Mouse (Mus musculus): ENCODE data around the gene Ywhab. TPM values are rescaled to one million over a fixed set of nuclear protein-coding genes. Genes with fewer than 3 reads are reported as not detected.

Ywhab gene
- polyA plus RNA-seq, 1 experiment from 2014 or later = 305 TPM

DNA sequence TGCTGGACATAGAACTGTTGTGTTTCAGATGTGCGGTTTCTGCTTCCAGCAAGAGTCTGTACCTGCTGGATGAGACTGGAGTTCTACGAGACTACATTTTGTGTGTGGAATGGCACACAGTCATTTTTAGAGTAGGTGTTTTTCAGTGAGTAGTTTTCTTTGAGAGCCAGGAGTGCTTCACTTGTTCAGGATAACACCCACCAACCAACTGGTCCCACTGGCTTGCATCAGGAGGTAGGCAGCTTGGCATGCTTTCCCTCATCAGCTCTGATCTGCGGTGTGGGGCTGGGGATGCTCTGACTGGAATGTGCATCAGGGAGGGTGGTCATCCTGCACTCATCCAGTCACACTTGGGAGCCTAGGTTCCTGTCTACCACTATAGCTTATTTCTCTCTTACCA lies 7.9 kb downstream of the Ywhab start:
- DNase-seq (ENCODE audit: low spot score) = no peak
- Histone ChIP-seq H3K4me2 (ENCODE audit: low read length) (no peak overlapping the region), H3K27ac (ENCODE audit: low read depth, low read length) (no peak overlapping the region), H3K4me1 (ENCODE audit: control insufficient read depth, insufficient read depth, low read length) (peaks cover 3% of the 10 kb centered on the region; the same call in 1 of the 2 replicates), H3K9ac (ENCODE audit: low read length) (no peak overlapping the region), H3K27me3 (replicated peaks; ENCODE audit: control insufficient read depth, insufficient read depth, low read length) (no peaks in the 10 kb centered on the region), H3K9me3 (replicated peaks; ENCODE audit: control insufficient read depth, low read length) (no peaks in the 10 kb centered on the region), H3K4me3 (ENCODE audit: low read depth, low read length) (no peak overlapping the region), H3K36me3 (ENCODE audit: control insufficient read depth, insufficient read depth, low read length) (peaks cover 14% of the 10 kb centered on the region; the same call in 1 of the 2 replicates)
- ATAC-seq = no peak
- 90% methylated on average over 3 of the region's 3 CpGs for WGBS

DNA sequence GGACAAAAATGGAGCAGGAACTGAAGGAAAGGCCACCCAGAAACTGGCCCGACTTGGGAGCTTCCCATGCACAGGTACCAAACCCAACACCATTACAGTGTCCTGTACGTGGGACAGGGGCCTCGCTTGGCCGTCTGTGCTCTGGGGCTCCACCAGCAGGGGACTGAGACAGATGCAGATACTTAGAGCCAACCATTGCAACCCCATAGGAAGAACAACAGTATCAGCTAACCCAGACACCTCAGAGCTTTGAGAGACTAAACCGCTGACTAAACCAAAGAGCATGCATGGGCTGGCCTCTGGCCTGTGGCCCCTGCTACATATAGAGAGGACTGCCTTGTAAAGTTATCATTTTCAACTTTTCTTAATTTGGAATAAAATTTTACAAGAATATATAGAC lies 9.7 kb downstream of the Ywhab start:
- H3K27me3 ChIP-seq (replicated peaks; ENCODE audit: control insufficient read depth, insufficient read depth, low read length) = no peaks in the 10 kb centered on the region
- H3K27ac ChIP-seq (ENCODE audit: low read depth, low read length) = no peak overlapping the region
- WGBS = 79% methylated on average over 5 of the region's 5 CpGs
- no peak overlapping the region for H3K4me3 ChIP-seq (ENCODE audit: low read depth, low read length)
- no peak overlapping the region for H3K9ac ChIP-seq (ENCODE audit: low read length)
- peaks cover 9% of the 10 kb centered on the region for H3K4me1 ChIP-seq (ENCODE audit: control insufficient read depth, insufficient read depth, low read length)
- H3K4me2 ChIP-seq (ENCODE audit: low read length) = no peak overlapping the region
- no peak for DNase-seq (ENCODE audit: low spot score)
- 0 out of 2 replicates have a peak, but pooled peaks cover 4% of the 10 kb centered on the region for H3K36me3 ChIP-seq (ENCODE audit: control insufficient read depth, insufficient read depth, low read length)
- H3K9me3 ChIP-seq (replicated peaks; ENCODE audit: control insufficient read depth, low read length) = no peaks in the 10 kb centered on the region
- no peak for ATAC-seq

DNA sequence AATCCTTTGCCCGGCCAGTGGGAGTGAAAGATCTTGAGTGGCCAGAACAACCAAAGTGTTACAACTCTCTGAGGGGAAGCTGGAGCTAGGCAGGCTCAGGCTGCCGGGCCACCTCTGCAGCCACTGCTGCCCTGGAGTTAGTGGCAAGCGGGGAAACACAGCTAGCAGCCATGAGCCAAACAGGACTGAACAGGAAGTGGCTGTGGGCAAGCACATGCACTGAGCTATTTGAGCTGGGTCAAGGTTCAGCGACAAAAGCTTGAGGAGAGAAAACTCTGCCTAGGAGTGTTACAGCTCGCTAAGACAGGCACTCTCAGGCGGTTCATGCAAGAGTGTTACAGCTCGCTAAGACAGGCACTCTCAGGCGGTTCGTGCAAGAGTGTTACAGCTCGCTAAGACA lies 12.2 kb downstream of the Ywhab start:
- Histone ChIP-seq H3K9me3 (replicated peaks; ENCODE audit: control insufficient read depth, low read length) (no peaks in the 10 kb centered on the region), H3K27ac (ENCODE audit: low read depth, low read length) (no peak overlapping the region), H3K4me2 (ENCODE audit: low read length) (no peak overlapping the region), H3K4me1 (ENCODE audit: control insufficient read depth, insufficient read depth, low read length) (peaks cover 9% of the 10 kb centered on the region), H3K9ac (ENCODE audit: low read length) (no peak overlapping the region), H3K27me3 (replicated peaks; ENCODE audit: control insufficient read depth, insufficient read depth, low read length) (no peaks in the 10 kb centered on the region), H3K36me3 (ENCODE audit: control insufficient read depth, insufficient read depth, low read length) (peaks cover 11% of the 10 kb centered on the region), H3K4me3 (ENCODE audit: low read depth, low read length) (no peak overlapping the region)
- DNase-seq (ENCODE audit: low spot score) = no peak
- WGBS = 91% methylated on average over 10 of the region's 10 CpGs
- ATAC-seq = no peak

DNA sequence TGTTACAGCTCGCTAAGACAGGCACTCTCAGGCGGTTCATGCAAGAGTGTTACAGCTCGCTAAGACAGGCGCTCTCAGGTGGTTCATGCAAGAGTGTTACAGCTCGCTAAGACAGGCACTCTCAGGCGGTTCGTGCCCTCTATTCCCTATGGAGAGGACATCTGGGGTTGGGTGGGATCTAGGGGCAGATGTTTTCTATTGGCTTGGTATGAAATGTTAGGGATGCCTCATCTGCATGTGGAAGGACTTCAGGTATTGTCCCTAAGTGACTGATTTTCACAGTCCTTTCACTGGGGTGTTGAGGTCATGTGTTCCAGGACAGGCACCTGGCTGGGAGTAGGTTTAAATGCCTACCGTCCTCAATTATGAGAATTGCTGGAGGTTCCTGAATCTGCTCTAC lies 12.8 kb downstream of the Ywhab start:
- ATAC-seq (no peak), DNase-seq (ENCODE audit: low spot score) (no peak)
- H3K9me3 ChIP-seq (replicated peaks; ENCODE audit: control insufficient read depth, low read length) = no peaks in the 10 kb centered on the region
- no peak overlapping the region for H3K4me3 ChIP-seq (ENCODE audit: low read depth, low read length)
- H3K36me3 ChIP-seq (ENCODE audit: control insufficient read depth, insufficient read depth, low read length) = peaks cover 18% of the 10 kb centered on the region
- H3K27me3 ChIP-seq (replicated peaks; ENCODE audit: control insufficient read depth, insufficient read depth, low read length) = no peaks in the 10 kb centered on the region
- no peak overlapping the region for H3K4me2 ChIP-seq (ENCODE audit: low read length)
- H3K27ac ChIP-seq (ENCODE audit: low read depth, low read length) = peak overlapping the region; percentile 61; the same call in 1 of the 2 replicates
- 84% methylated on average over 8 of the region's 8 CpGs for WGBS
- H3K4me1 ChIP-seq (ENCODE audit: control insufficient read depth, insufficient read depth, low read length) = peaks cover 9% of the 10 kb centered on the region
- H3K9ac ChIP-seq (ENCODE audit: low read length) = no peak overlapping the region

DNA sequence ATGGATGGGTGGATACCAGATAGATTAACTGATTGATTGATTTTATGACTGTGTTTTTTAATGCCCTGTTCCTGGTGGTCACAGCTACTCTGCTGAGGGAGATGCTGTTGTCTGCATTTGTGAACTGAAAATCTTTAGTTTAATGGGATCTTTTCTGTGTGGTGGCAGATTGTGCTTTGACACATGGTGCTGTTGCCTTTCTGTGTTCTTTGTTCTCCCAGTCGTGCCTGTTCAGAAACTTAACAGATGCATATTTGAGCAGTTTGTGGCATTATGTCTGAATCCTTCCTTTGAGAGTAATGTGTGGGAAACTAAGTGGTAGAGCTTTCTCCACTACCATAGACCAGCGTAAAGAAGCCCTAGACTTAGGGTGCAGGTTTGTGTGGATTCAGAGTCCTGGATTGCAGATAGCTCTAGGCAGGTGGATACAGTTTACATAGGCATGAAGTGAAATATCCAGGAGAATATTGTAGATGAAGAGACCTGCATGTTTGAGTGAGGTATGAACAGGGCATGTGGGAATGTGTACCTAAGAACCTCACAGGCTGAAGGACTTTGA lies 13.3 kb downstream of the Ywhab start:
- 62% methylated on average over 2 of the region's 2 CpGs for WGBS
- Histone ChIP-seq H3K4me3 (ENCODE audit: low read depth, low read length) (no peak overlapping the region), H3K9me3 (replicated peaks; ENCODE audit: control insufficient read depth, low read length) (no peaks in the 10 kb centered on the region), H3K27ac (ENCODE audit: low read depth, low read length) (peak overlapping the region; percentile 61), H3K4me1 (ENCODE audit: control insufficient read depth, insufficient read depth, low read length) (peaks cover 9% of the 10 kb centered on the region), H3K27me3 (replicated peaks; ENCODE audit: control insufficient read depth, insufficient read depth, low read length) (no peaks in the 10 kb centered on the region), H3K9ac (ENCODE audit: low read length) (no peak overlapping the region), H3K4me2 (ENCODE audit: low read length) (no peak overlapping the region), H3K36me3 (ENCODE audit: control insufficient read depth, insufficient read depth, low read length) (peaks cover 23% of the 10 kb centered on the region)
- DNase-seq (ENCODE audit: low spot score) (peak; percentile 39), ATAC-seq (peak; percentile 66; the same call in 1 of the 2 replicates)

DNA sequence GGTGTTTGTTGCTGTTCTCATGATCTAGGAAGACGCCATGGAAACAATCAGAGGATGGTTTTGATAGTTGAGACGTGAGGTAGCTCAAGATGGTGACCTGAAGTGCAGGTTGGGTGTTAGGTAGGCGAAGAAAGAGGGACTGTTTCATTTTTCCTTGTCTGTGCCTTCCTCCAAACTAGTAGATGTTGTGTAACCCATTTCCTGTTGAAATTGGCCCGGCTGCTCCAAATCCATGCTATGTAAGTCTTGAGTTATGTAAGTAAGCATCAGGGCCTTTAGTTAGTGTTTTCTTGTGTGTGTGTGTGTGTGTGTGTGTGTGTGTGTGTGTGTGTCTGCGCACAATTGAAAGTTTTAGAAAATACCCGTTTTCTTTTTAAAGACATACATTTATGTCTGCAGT lies 14.5 kb downstream of the Ywhab start:
- 97% methylated on average over 6 of the region's 6 CpGs for WGBS
- H3K36me3 ChIP-seq (ENCODE audit: control insufficient read depth, insufficient read depth, low read length) = peaks cover 33% of the 10 kb centered on the region
- H3K27ac ChIP-seq (ENCODE audit: low read depth, low read length) = no peak overlapping the region
- H3K4me3 ChIP-seq (ENCODE audit: low read depth, low read length) = no peak overlapping the region
- no peak for DNase-seq (ENCODE audit: low spot score)
- no peaks in the 10 kb centered on the region for H3K9me3 ChIP-seq (replicated peaks; ENCODE audit: control insufficient read depth, low read length)
- ATAC-seq = no peak
- H3K9ac ChIP-seq (ENCODE audit: low read length) = no peak overlapping the region
- H3K4me2 ChIP-seq (ENCODE audit: low read length) = no peak overlapping the region
- H3K4me1 ChIP-seq (ENCODE audit: control insufficient read depth, insufficient read depth, low read length) = peaks cover 9% of the 10 kb centered on the region
- no peaks in the 10 kb centered on the region for H3K27me3 ChIP-seq (replicated peaks; ENCODE audit: control insufficient read depth, insufficient read depth, low read length)

DNA sequence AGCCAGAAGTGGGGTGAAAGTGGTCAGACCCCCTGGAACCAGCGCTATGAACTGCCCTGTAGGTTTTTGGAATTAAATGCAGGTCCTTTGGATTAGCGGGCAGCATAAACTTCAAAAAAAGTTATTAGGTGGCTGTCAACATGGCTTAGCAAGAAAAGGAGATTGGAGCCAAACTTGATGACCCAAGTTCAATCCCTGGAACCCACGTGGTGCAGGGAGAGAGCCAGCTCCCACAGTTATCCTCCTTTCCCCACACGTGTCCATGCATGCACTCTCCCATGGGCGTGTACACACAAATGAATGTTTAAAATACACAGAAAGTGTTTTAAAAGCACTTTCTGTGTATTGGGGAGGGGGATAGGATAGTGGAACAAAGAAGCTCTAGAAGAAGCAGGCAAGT lies 15.7 kb downstream of the Ywhab start:
- H3K27ac ChIP-seq (ENCODE audit: low read depth, low read length) = no peak overlapping the region
- ATAC-seq (no peak), DNase-seq (ENCODE audit: low spot score) (no peak)
- H3K36me3 ChIP-seq (ENCODE audit: control insufficient read depth, insufficient read depth, low read length) = peaks cover 42% of the 10 kb centered on the region
- no peak overlapping the region for H3K4me3 ChIP-seq (ENCODE audit: low read depth, low read length)
- no peak overlapping the region for H3K4me2 ChIP-seq (ENCODE audit: low read length)
- peaks cover 8% of the 10 kb centered on the region for H3K4me1 ChIP-seq (ENCODE audit: control insufficient read depth, insufficient read depth, low read length)
- H3K9me3 ChIP-seq (replicated peaks; ENCODE audit: control insufficient read depth, low read length) = no peaks in the 10 kb centered on the region
- no peaks in the 10 kb centered on the region for H3K27me3 ChIP-seq (replicated peaks; ENCODE audit: control insufficient read depth, insufficient read depth, low read length)
- 95% methylated on average over 5 of the region's 5 CpGs for WGBS
- H3K9ac ChIP-seq (ENCODE audit: low read length) = no peak overlapping the region

DNA sequence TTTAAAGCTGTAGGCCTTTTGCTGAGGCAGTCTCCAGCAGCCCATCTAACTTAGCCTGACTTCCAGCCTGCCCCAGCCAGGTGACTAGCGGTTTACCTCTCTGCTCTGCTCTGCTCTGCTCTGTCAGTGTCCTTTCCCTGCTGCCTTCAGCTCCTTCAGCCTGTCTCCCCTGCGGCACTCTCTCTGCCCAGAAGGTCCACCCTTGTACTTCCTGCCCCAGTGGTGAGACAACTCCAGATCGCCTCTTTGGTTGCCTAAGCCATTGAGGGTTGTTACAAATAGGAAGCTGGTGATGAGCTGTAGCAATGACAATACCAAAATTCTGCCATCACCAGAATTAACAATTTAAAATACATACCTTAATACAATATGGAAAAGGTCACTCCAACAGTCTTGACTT lies 16.2 kb downstream of the Ywhab start:
- H3K9ac ChIP-seq (ENCODE audit: low read length) = no peak overlapping the region
- H3K27ac ChIP-seq (ENCODE audit: low read depth, low read length) = no peak overlapping the region
- peaks cover 6% of the 10 kb centered on the region for H3K4me1 ChIP-seq (ENCODE audit: control insufficient read depth, insufficient read depth, low read length)
- DNase-seq (ENCODE audit: low spot score) = no peak
- WGBS = 94% methylated on average over 3 of the region's 3 CpGs
- peaks cover 46% of the 10 kb centered on the region for H3K36me3 ChIP-seq (ENCODE audit: control insufficient read depth, insufficient read depth, low read length)
- no peak overlapping the region for H3K4me3 ChIP-seq (ENCODE audit: low read depth, low read length)
- no peaks in the 10 kb centered on the region for H3K27me3 ChIP-seq (replicated peaks; ENCODE audit: control insufficient read depth, insufficient read depth, low read length)
- H3K9me3 ChIP-seq (replicated peaks; ENCODE audit: control insufficient read depth, low read length) = no peaks in the 10 kb centered on the region
- no peak overlapping the region for H3K4me2 ChIP-seq (ENCODE audit: low read length)
- no peak for ATAC-seq

DNA sequence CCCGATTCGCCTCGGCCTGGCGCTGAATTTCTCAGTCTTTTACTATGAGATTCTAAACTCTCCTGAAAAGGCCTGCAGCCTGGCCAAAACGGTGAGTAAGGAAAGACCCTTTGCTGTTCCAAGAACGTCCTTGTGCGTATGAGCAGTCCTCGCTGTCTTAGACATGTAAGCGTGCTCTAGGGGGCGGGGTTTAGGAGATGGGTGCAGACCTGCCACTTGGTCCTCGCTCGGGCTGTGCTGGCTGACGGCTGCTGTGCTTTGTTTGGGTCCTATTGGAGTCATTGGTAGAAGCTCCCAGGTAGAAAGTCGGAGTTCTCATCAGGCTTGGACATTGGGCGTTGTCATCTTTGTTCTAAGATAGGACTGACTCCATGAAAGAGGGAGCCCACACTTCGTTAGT lies 20.5 kb downstream of the Ywhab start:
- ATAC-seq (no peak), DNase-seq (ENCODE audit: low spot score) (no peak)
- Histone ChIP-seq H3K36me3 (ENCODE audit: control insufficient read depth, insufficient read depth, low read length) (peaks cover 88% of the 10 kb centered on the region), H3K4me1 (ENCODE audit: control insufficient read depth, insufficient read depth, low read length) (no peaks in the 10 kb centered on the region), H3K4me3 (ENCODE audit: low read depth, low read length) (no peak overlapping the region), H3K9ac (ENCODE audit: low read length) (no peak overlapping the region), H3K27me3 (replicated peaks; ENCODE audit: control insufficient read depth, insufficient read depth, low read length) (no peaks in the 10 kb centered on the region), H3K27ac (ENCODE audit: low read depth, low read length) (no peak overlapping the region), H3K4me2 (ENCODE audit: low read length) (no peak overlapping the region), H3K9me3 (replicated peaks; ENCODE audit: control insufficient read depth, low read length) (no peaks in the 10 kb centered on the region)
- 91% methylated on average over 16 of the region's 16 CpGs for WGBS
